Comparison of ENCODE assay signal across 18 mouse cellular contexts in the genomic region with DNA sequence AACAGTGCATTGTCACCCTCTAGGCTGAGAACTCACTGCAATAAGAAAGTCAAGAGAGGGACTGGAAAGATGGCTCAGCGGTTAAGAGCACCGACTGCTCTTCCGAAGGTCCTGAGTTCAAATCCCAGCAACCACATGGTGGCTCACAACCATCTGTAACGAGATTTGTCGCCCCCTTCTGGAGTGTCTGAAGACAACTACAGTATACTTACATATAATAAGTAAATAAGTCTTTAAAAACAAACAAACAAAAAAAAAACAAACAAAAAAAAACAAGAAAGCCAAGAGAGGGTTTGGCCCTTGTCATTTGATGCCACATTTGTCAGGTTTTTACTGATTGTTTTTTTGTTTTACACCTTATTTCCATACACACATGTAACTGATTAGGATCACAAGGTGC.
"Had no signal": no experiment of that assay in that cellular context is flagged by ENCODE, and none has a peak within 500 bp of the region (broad histone marks: within the 10 kb centered on the region; RNA-seq: fewer than 3 reads in every experiment).

No protein-coding gene starts in this region.

- H3K4me3 ChIP-seq: limb, embryonic 10.5 days; limb, embryonic 13.5 days; liver, embryonic 15.5 days; megakaryocyte, embryonic 14.5 days; midbrain, embryonic 10.5 days; midbrain, embryonic 13.5 days; myocyte; neural tube, embryonic 13.5 days had no signal

- H3K4me1 ChIP-seq: limb, embryonic 13.5 days; midbrain, embryonic 10.5 days; midbrain, embryonic 13.5 days; neural tube, embryonic 13.5 days had no signal

- H3K27me3 ChIP-seq: limb, embryonic 13.5 days; liver, embryonic 15.5 days; megakaryocyte, embryonic 14.5 days; midbrain, embryonic 13.5 days; neural tube, embryonic 13.5 days had no signal

- H3K9ac ChIP-seq: limb, embryonic 13.5 days; liver, embryonic 15.5 days; midbrain, embryonic 13.5 days; neural tube, embryonic 13.5 days had no signal

- H3K36me3 ChIP-seq: limb, embryonic 10.5 days; limb, embryonic 13.5 days; liver, embryonic 15.5 days; midbrain, embryonic 10.5 days; midbrain, embryonic 13.5 days; neural tube, embryonic 13.5 days had no signal

- H3K9me3 ChIP-seq: limb, embryonic 10.5 days; limb, embryonic 13.5 days; liver, embryonic 15.5 days; megakaryocyte, embryonic 14.5 days; midbrain, embryonic 10.5 days; midbrain, embryonic 13.5 days; neural tube, embryonic 13.5 days had no signal

- H3K4me2 ChIP-seq: limb, embryonic 13.5 days; liver, embryonic 15.5 days; midbrain, embryonic 13.5 days; neural tube, embryonic 13.5 days had no signal

- H3K27ac ChIP-seq: limb, embryonic 10.5 days; limb, embryonic 13.5 days; liver, embryonic 15.5 days; midbrain, embryonic 10.5 days; midbrain, embryonic 13.5 days; neural tube, embryonic 13.5 days had no signal

- ATAC-seq: intestine, postnatal 0 days; midbrain, embryonic 13.5 days; midbrain, embryonic 16.5 days had no signal

- DNase-seq: kidney, adult 2 months; kidney, postnatal 10 days; kidney, postnatal 4 days; layer of hippocampus, postnatal 36 days; lung, adult 2 months; lung, postnatal 36 days; retina, postnatal 1 day; thymus, postnatal 25 days had no signal
